Mouse (Mus musculus): ENCODE measurements around the gene Eef1akmt3. TPM values are rescaled to one million over a fixed set of nuclear protein-coding genes. Genes with fewer than 3 reads are reported as not detected.

Gene Eef1akmt3
- 0.60 TPM for polyA plus RNA-seq (2017; shearing (Covaris generic))

GRCm38 (mm10) chr10:127041274-127041766 is at the start of gene Eef1akmt3, which contains the start of gene Mettl1:
Eef1akmt3 (minus strand) TSS chr10:127041513.
Mettl1 (plus strand) TSS chr10:127041414.

GRCm38 (mm10) chr10:127075080-127075479 is 33.8 kb upstream of the Eef1akmt3 start, which contains the start of gene Agap2:
Agap2 (plus strand) TSS chr10:127075284.

DNA sequence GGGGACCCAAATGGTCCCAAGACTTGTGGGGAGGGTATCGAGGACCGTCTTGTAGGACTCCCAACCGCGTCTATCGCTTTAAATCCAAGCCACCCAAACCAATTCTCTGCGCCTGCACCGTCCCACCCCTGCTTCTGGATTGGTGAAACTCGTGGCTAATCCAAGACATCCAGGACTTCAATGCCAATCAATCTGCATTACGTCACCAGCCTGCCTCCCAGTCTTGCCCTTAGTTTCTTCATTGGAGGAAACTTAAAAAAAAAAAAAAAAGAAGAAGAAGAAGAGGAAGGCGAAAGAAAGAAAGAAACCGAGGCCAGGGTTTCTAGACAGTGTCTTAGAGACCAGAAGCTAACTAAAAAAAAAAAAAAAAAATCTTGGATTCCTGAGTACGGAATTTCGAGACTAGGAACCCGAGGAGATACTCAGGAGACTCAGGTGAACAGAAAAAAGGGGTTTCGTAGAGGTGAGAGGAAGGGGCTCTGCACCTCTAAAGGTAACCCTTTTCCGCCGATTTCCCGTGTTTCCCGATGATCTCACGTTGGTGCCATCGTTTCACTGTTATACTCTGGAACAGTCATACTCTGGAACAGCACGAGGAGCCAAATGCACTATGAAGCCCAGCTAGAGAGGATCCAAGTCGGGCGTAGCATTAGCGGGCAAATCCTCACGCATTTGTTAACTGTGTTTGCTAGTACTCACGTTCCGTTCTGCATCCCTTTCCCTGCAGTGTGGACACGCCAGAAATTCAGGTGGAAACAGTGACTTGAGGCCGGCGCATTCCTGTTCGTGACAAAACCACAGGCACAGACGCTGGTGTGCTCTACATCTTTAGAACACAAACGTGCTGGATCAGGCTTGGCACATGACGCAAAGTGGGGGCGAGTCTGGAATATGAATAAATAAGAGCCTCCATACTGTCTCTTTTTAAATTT is 29.1 kb upstream of the Eef1akmt3 start, which contains the start of gene Tspan31:
Gene Tspan31 (minus strand): TSS at position 75 of the 932 bp plus-strand sequence.

GRCm38 (mm10) chr10:127063239-127063872 is 22.0 kb upstream of the Eef1akmt3 start, which contains the start of gene Cdk4:
Cdk4 (plus strand) TSS chr10:127063534.

DNA sequence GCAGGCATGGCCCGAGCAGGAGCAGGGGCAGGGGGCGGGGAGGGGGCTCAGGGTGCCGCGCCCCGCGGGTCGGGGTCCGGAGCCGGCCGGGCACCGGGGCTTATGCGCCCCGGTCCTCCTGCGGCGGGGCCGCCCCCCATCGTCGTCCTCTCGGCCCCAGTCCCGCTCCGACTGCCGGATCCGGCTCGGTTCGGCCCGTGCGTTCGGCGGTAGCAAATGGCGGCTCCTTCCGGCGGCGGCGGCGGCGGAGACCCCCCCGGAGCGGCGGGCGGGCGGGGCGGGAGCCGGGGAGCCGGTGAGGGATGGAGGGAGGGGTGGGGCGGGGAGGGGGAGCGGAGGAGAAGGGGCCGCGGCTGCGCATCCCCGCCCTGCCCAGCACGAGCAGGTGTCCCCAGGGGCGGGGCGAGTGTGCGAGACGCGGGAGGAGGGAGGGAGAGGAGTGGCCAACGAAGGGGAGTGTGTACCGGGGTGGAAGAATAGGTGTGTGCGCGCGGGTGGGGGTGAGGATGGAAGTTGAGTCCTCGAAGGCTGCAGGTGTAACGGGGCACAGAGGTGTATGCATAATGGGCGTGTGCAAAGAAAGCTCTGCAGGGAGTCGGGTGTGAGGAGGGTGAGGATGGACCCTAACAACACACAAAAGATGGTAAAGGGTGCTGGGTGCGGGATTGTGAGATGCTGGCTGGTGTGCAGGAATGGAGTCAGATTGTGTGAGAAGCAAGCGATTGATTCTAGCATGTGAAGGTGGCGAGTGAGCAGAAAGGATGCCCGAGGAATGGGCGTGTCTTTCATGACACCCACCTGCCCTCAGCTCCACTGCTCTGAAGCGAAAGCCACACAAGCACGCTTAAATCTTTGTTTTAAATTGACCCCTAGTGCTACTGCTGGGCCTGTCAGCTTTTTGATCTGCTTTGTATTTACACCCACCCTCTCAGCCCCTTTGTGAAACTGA is 18.9 kb upstream of the Eef1akmt3 start, which contains the start of gene March9:
Gene March9 (minus strand): TSS at position 217 of the 949 bp plus-strand sequence.

DNA sequence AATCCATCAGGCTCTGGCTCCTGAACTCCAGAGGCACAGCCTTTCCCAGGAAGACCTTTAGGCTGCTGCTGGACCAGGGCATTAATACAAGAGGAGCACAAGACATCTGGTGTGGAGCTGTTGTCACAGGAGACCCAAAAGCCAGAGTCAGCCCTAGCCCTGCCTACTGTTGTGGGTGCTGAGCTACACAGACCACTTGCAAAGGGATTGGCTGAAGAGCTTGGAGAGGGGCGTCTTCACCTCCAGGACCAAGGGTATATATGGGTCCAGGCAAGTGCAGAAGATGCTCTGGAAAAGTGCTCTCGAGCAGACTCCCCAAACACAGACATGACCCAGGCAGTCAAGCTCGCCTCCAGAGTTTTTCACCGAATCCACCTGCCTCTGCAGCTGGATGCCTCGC is 6.6 kb upstream of the Eef1akmt3 start, which contains the start of gene Cyp27b1:
Gene Cyp27b1 (plus strand): TSS at position 297 of the 400 bp plus-strand sequence.

GRCm38 (mm10) chr10:127030336-127031296 is 10.7 kb downstream of the Eef1akmt3 start, which contains the start of gene Tsfm:
Tsfm (minus strand) TSS chr10:127030840.

DNA sequence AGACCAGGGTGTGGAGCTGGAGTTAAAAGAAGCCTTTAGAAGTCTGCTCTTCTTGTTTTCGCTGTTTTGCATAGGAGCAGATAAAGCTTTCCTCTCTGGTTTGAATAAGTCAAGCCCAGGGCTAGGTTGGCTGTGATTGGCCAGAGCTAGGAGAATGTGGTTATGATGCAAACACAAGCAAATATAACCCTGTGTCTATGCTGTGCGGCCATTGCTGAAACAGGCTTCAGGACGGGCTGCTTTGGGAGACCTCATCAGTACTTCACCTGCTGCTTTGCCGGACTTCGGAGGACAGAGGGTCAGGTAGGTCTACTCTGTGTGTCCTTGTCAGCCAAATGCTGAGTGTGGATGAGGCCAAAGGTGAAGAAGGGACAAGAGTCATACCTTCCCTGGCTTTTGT is 40.8 kb downstream of the Eef1akmt3 start, which contains the start of gene Avil:
Gene Avil (plus strand): TSS at position 181 of the 400 bp plus-strand sequence.

Other genes with a start within 250 kb of the Eef1akmt3 start
- gene Atp23, start 140.2 kb downstream of the Eef1akmt3 start, polyA plus RNA-seq (2017; shearing (Covaris generic)): 7.2 TPM
- gene Ctdsp2, start 62.8 kb downstream of the Eef1akmt3 start, polyA plus RNA-seq (2017; shearing (Covaris generic)): 38.2 TPM
- gene Avil, start 40.8 kb downstream of the Eef1akmt3 start, polyA plus RNA-seq (2017; shearing (Covaris generic)): not detected
- 21.8 TPM for gene Tsfm, start 10.7 kb downstream of the Eef1akmt3 start, polyA plus RNA-seq (2017; shearing (Covaris generic))
- gene Mettl1, start 99 bp downstream of the Eef1akmt3 start, polyA plus RNA-seq (2017; shearing (Covaris generic)): 15.7 TPM
- not detected for gene Cyp27b1, start 6.7 kb upstream of the Eef1akmt3 start, polyA plus RNA-seq (2017; shearing (Covaris generic))
- 1.4 TPM for gene March9, start 18.7 kb upstream of the Eef1akmt3 start, polyA plus RNA-seq (2017; shearing (Covaris generic))
- gene Cdk4, start 22.0 kb upstream of the Eef1akmt3 start, polyA plus RNA-seq (2017; shearing (Covaris generic)): 188 TPM
- 142 TPM for gene Tspan31, start 28.8 kb upstream of the Eef1akmt3 start, polyA plus RNA-seq (2017; shearing (Covaris generic))
- 13.2 TPM for gene Agap2, start 33.8 kb upstream of the Eef1akmt3 start, polyA plus RNA-seq (2017; shearing (Covaris generic))
- 197 TPM for gene Os9, start 79.6 kb upstream of the Eef1akmt3 start, polyA plus RNA-seq (2017; shearing (Covaris generic))
- 801 TPM for gene B4galnt1, start 123.7 kb upstream of the Eef1akmt3 start, polyA plus RNA-seq (2017; shearing (Covaris generic))
- 11.3 TPM for gene Slc26a10, start 139.1 kb upstream of the Eef1akmt3 start, polyA plus RNA-seq (2017; shearing (Covaris generic))
- gene Arhgef25, start 148.6 kb upstream of the Eef1akmt3 start, polyA plus RNA-seq (2017; shearing (Covaris generic)): not detected
- gene Dtx3, start 154.2 kb upstream of the Eef1akmt3 start, polyA plus RNA-seq (2017; shearing (Covaris generic)): 90.2 TPM
- 26.3 TPM for gene Pip4k2c, start 170.1 kb upstream of the Eef1akmt3 start, polyA plus RNA-seq (2017; shearing (Covaris generic))
- gene Kif5a, start 221.8 kb upstream of the Eef1akmt3 start, polyA plus RNA-seq (2017; shearing (Covaris generic)): 0.06 TPM
- gene Dctn2, start 224.9 kb upstream of the Eef1akmt3 start, polyA plus RNA-seq (2017; shearing (Covaris generic)): 69.5 TPM
- gene Mbd6, start 247.5 kb upstream of the Eef1akmt3 start, polyA plus RNA-seq (2017; shearing (Covaris generic)): 3.4 TPM

Data from effector memory CD4-positive, alpha-beta T cell, adult 7 months (primary cell).